Mouse (Mus musculus) cerebellum, adult 2 months (tissue): ENCODE data around the gene Ell2.

ENCODE experiments used
- CTCF ChIP-seq: fragments of 200-500 bp; IDR thresholded peaks from 2 replicates; pipeline ENCODE4 v1.5.1; 2011; ENCODE audit warnings: low read depth, mild to moderate bottlenecking, control low read depth, low read length, moderate library complexity, borderline replicate concordance; ENCODE audit not compliant: insufficient read depth
- POLR2A ChIP-seq: fragments of 200-500 bp; IDR thresholded peaks from 2 replicates; pipeline ENCODE4 v1.6.1; 2011; ENCODE audit warnings: low read length, control low read depth, borderline replicate concordance; ENCODE audit not compliant: insufficient read depth

DNA sequence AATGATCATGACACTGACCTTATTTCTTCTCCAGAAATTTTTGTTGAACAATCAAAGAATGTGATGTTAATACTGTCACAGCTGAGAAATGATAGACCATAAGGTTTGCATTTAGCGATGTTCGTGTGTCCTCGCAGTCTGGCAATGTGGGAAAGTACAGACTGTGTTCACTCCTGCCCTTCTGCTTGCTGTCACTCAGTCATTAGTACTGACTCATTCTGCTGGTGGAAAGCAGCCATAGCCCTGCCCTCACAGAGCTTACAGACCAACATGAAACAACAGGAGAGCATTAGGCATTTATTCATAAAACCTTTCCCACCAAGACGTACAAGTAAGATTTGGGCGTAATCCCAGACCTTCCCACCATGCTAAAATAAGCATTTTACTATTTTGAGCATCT lies 47.8 kb downstream of the Ell2 start:
- no peak for TF ChIP-seq CTCF
- TF ChIP-seq POLR2A: no peak
